Mouse (Mus musculus): ENCODE results near the gene Gm128.

DNA sequence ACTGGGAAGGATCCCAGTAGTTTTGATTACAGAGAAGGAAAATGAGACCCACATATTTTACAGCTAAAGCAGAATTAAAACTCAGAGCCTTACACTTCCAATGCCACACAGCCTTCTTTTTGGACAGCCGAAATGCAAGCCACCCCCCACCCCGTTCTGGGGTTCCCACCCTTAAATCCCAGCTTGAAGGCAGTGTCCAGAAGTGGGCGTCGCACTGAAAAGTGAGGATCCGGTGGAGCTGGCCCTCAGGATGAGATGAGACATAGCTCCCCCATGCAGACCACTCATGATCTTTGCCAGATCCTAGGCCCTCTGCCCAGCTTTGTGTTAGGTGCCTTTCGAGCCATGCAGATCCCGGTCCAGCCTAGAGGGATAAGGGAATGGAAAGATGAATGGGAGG is at the start of gene Gm128:
- TF ChIP-seq CTCF (IDR thresholded peaks at IDR 0.05; ENCODE audit: low read depth) (no peak), EP300 (IDR thresholded peaks at IDR 0.05; ENCODE audit: low read depth) (no peak)
